Mouse (Mus musculus): ENCODE measurements around the gene Itgb3bp.

- no peak for TF ChIP-seq CTCF (IDR thresholded peaks at IDR 0.05; ENCODE audit: low read depth)
- no peak for TF ChIP-seq EP300 (IDR thresholded peaks at IDR 0.05; ENCODE audit: low read depth)
These were observed 39.7 kb upstream of the Itgb3bp start for GRCm38 (mm10) chr4:99969328-99969727.
